Mouse (Mus musculus) hindbrain, postnatal 0 days (tissue): ENCODE data around the gene Guca1a. TPM values are rescaled to one million over a fixed set of nuclear protein-coding genes. Genes with fewer than 3 reads are reported as not detected.

Source experiments
- ATAC-seq: fragments of 200-750 bp; cut with Nextera tagmentation; 2 replicates; pipeline ENCODE4 v1.8.0; 2017; ENCODE audit warnings: mild to moderate bottlenecking, moderate TSS enrichment, moderate library complexity
- DNase-seq: peaks from one replicate; pipeline ENCODE4 v3.0.0-alpha.2; 2015; ENCODE audit warnings: low spot score
- H3K27ac ChIP-seq: fragments of 300-500 bp; sonication (generic); 2 replicates; pipeline ENCODE4 v1.5.1; 2014; ENCODE audit warnings: mild to moderate bottlenecking
- H3K27me3 ChIP-seq: fragments of 300-500 bp; sonication (generic); 2 replicates; pipeline ENCODE4 v1.6.1; 2014; ENCODE audit warnings: low read length, mixed read lengths; ENCODE audit not compliant: insufficient read depth
- H3K36me3 ChIP-seq: fragments of 300-500 bp; sonication (generic); 2 replicates; pipeline ENCODE4 v1.6.1; 2014; ENCODE audit warnings: low read length, mixed read lengths; ENCODE audit not compliant: insufficient read depth
- H3K4me1 ChIP-seq: fragments of 300-500 bp; sonication (generic); 2 replicates; pipeline ENCODE4 v1.6.1; 2014; ENCODE audit warnings: antibody characterized with exemption, low read length, mixed read lengths; ENCODE audit not compliant: insufficient read depth
- H3K4me2 ChIP-seq: fragments of 300-500 bp; sonication (generic); 2 replicates; pipeline ENCODE4 v1.6.1; 2014; ENCODE audit warnings: low read depth, mild to moderate bottlenecking, low read length, moderate library complexity, mixed read lengths
- H3K4me3 ChIP-seq: fragments of 300-500 bp; sonication (generic); 2 replicates; pipeline ENCODE4 v1.5.1; 2014; ENCODE audit warnings: low read length
- H3K9ac ChIP-seq: fragments of 300-500 bp; sonication (generic); replicated peaks from 2 replicates; pipeline ENCODE4 v1.6.1; 2014; ENCODE audit warnings: mild to moderate bottlenecking, low read length, moderate library complexity, mixed read lengths
- H3K9me3 ChIP-seq: fragments of 300-500 bp; sonication (generic); 2 replicates; pipeline ENCODE4 v1.6.1; 2016; ENCODE audit warnings: low read length, mixed read lengths
- CTCF ChIP-seq: IDR thresholded peaks from 2 replicates; pipeline ENCODE4 v1.5.1; 2016; ENCODE audit warnings: antibody characterized with exemption, control low read depth, low read depth
- WGBS: fragments of 180-500 bp; shearing (Covaris S2); extraction: QIAGEN DNeasy Blood & Tissue Kit; methylation state at CpG from one replicate; pipeline ENCODE4 v1.1.7; 2014; 5-methylcytosine and 5-hydroxymethylcytosine counted together
- polyA plus RNA-seq: library from polyadenylated mRNA; unstranded; fragments of >200 nt; fragmentation: Nextera tagmentation; extraction: Ambion mirVana; gene quantifications from 2 replicates; pipeline ENCODE4 v1.2.1, GENCODE M21; 2015
- total RNA-seq: library from RNA; depleted of rRNA; stranded (reverse); fragments of >200 nt; gene quantifications from 2 replicates; pipeline ENCODE4 v1.2.3, GENCODE M21; 2014

Gene Guca1a
- total and polyA plus RNA-seq, 2 experiments from 2014 or later: 0.78 to 1.4 TPM

GRCm38 (mm10) chr17:47394223-47394869, 6.0 kb downstream of the Guca1a start:
- ATAC-seq (no peak), DNase-seq (no peak)
- Histone ChIP-seq H3K4me2 (peak overlapping the region; percentile 47), H3K4me3 (0 out of 2 replicates have a peak overlapping the region, but pooled peaks have one; percentile 17), H3K27ac (no peak overlapping the region), H3K4me1 (peaks cover 9% of the 10 kb centered on the region; the same call in 1 of the 2 replicates), H3K9me3 (no peaks in the 10 kb centered on the region), H3K27me3 (no peaks in the 10 kb centered on the region), H3K9ac (no peak overlapping the region; the same call in 1 of the 2 replicates), H3K36me3 (no peaks in the 10 kb centered on the region)
- 24% methylated on average over 24 of the region's 24 CpGs for WGBS
- TF ChIP-seq CTCF: no peak

DNA sequence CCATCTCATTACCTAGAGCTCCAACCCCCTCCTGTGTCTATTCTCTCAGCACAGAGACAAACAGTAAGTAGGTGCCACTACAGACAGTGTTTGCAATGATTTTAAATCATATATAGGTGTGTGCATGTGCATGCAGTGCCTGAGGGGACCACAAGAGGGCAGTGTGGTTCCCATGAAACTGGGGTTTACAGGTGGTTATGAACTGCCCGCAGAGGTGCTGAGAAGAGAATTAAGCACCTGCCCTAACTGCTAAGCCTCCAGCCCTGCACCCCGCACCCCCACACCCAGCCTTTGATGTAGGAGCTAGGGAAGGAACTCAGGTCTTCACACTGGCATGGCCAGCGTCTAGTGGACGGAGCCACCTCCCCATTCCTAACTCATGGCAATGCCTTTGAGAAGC, 13.7 kb downstream of the Guca1a start:
- 61% methylated on average over 4 of the region's 4 CpGs for WGBS
- Histone ChIP-seq H3K4me1 (no peaks in the 10 kb centered on the region), H3K9ac (no peak overlapping the region), H3K4me3 (no peak overlapping the region), H3K4me2 (no peak overlapping the region), H3K9me3 (no peaks in the 10 kb centered on the region), H3K27me3 (no peaks in the 10 kb centered on the region), H3K27ac (no peak overlapping the region), H3K36me3 (no peaks in the 10 kb centered on the region)
- ATAC-seq (no peak), DNase-seq (peak; percentile 44)
- TF ChIP-seq CTCF: peak; percentile 83

DNA sequence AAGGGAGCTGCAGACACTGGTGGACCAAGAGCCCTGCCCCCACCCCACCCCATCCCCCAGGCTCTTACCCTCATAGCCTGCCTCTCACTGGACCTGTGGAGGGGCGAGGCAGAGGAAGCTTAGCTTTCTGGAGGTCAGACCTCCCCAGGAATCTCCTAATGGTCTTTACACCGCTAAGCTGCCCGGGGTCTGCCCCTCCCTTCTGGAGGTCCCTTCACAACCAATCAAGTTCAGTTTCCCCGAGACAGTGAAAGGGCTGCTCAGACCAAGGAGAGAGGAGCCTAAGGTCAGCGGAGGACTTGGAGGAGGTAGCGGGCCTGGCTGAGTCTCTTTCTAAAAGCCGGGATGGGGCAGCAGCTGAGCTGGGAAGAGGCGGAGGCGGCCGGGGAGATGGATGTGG, 15.2 kb downstream of the Guca1a start, which contains the start of gene Guca1b:
Gene Guca1b, plus strand, starts transcription at position 249 of the 400 bp plus-strand sequence.
- Histone ChIP-seq H3K27me3 (no peaks in the 10 kb centered on the region), H3K4me2 (no peak within 1 kb of the TSS), H3K36me3 (peaks cover 8% of the 10 kb centered on the region; the same call in 1 of the 2 replicates), H3K27ac (no peak within 1 kb of the TSS), H3K4me3 (no peak within 1 kb of the TSS), H3K4me1 (no peaks in the 10 kb centered on the region), H3K9me3 (no peaks in the 10 kb centered on the region), H3K9ac (no peak within 1 kb of the TSS)
- DNase-seq (no peak), ATAC-seq (no peak)
- TF ChIP-seq CTCF: no peak
- WGBS: 45% methylated on average over 10 of the region's 10 CpGs

DNA sequence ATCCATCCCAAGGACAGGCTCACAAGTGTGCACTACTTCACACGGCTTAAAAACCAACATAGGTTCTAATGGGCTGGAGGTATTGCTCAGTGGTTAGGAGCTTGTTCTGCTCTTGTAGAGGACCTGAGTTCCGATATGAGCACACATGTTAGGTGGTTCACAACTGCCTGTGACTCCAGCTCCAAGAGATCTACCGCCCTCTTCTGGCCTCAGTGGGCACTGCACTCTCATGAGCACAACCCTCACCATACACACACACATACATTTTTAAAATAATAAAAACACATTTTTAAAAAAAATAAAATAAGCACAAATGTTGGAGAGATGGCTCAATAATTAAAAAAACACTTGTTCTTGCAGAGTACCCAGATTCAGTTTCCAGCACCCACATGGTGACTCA, 16.3 kb downstream of the Guca1a start:
- no peaks in the 10 kb centered on the region for H3K27me3 ChIP-seq
- H3K36me3 ChIP-seq: peaks cover 17% of the 10 kb centered on the region; the same call in 1 of the 2 replicates
- H3K9me3 ChIP-seq: no peaks in the 10 kb centered on the region
- TF ChIP-seq CTCF: 0 out of 2 replicates have a peak, but pooled peaks have one; percentile 24
- H3K9ac ChIP-seq: no peak overlapping the region
- H3K27ac ChIP-seq: no peak overlapping the region
- no peak overlapping the region for H3K4me3 ChIP-seq
- no peaks in the 10 kb centered on the region for H3K4me1 ChIP-seq
- 89% methylated on average over 3 of the region's 3 CpGs for WGBS
- ATAC-seq (no peak), DNase-seq (no peak)
- no peak overlapping the region for H3K4me2 ChIP-seq

- no peaks in the 10 kb centered on the region for H3K4me1 ChIP-seq
- WGBS: 89% methylated on average over 4 of the region's 4 CpGs
- H3K27me3 ChIP-seq: no peaks in the 10 kb centered on the region
- H3K9me3 ChIP-seq: no peaks in the 10 kb centered on the region
- no peak overlapping the region for H3K27ac ChIP-seq
- H3K9ac ChIP-seq: no peak overlapping the region
- peaks cover 24% of the 10 kb centered on the region; the same call in 1 of the 2 replicates for H3K36me3 ChIP-seq
- no peak overlapping the region for H3K4me2 ChIP-seq
- no peak for TF ChIP-seq CTCF
- H3K4me3 ChIP-seq: no peak overlapping the region
- DNase-seq (no peak), ATAC-seq (no peak)
Observed at GRCm38 (mm10) chr17:47383266-47383665, 17.1 kb downstream of the Guca1a start.

DNA sequence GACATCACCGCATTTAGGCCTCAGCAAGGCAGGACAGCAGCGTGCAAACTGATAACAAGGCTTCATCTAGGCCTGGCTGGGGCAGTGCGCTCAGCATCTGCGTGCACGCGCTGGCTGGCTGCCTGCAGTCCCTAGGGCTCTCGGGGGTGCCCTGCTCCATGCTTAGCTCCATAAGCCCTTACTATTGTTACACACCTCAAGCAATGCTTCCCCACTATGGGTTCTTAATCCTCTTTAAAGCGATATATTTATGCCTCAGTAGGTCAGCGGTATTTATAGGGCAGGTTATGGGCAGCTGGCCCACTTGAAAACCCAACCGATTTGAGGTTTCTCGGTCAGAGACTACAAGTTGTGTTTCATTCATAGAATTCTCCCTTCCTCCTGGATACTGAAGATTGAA, 18.5 kb downstream of the Guca1a start:
- Histone ChIP-seq H3K9me3 (no peaks in the 10 kb centered on the region), H3K27ac (no peak overlapping the region), H3K27me3 (no peaks in the 10 kb centered on the region), H3K4me2 (no peak overlapping the region), H3K4me3 (no peak overlapping the region), H3K4me1 (no peaks in the 10 kb centered on the region), H3K9ac (no peak overlapping the region), H3K36me3 (peaks cover 26% of the 10 kb centered on the region; the same call in 1 of the 2 replicates)
- 68% methylated on average over 11 of the region's 11 CpGs for WGBS
- DNase-seq (no peak), ATAC-seq (no peak)
- TF ChIP-seq CTCF: no peak

GRCm38 (mm10) chr17:47378133-47378532, 22.3 kb downstream of the Guca1a start:
- Histone ChIP-seq H3K27me3 (no peaks in the 10 kb centered on the region), H3K4me2 (no peak overlapping the region), H3K9ac (no peak overlapping the region), H3K4me3 (no peak overlapping the region), H3K9me3 (no peaks in the 10 kb centered on the region), H3K27ac (no peak overlapping the region), H3K36me3 (peaks cover 52% of the 10 kb centered on the region), H3K4me1 (no peaks in the 10 kb centered on the region)
- 83% methylated on average over 15 of the region's 15 CpGs for WGBS
- DNase-seq (no peak), ATAC-seq (no peak)
- TF ChIP-seq CTCF: no peak
